Mouse (Mus musculus) mouse trophoblast stem cell (cell line): Measurements from ENCODE around the gene Gnb3.

Experiments
- in situ Hi-C, 2 experiments: fragments of 300-500 bp; cut with MseI, MboI; formaldehyde crosslinking; loops; 2 replicates in 1 of 2; 3 replicates in 1 of 2; pipeline ENCODE4 v1.15.1; 2025

Gnb3 gene

DNA sequence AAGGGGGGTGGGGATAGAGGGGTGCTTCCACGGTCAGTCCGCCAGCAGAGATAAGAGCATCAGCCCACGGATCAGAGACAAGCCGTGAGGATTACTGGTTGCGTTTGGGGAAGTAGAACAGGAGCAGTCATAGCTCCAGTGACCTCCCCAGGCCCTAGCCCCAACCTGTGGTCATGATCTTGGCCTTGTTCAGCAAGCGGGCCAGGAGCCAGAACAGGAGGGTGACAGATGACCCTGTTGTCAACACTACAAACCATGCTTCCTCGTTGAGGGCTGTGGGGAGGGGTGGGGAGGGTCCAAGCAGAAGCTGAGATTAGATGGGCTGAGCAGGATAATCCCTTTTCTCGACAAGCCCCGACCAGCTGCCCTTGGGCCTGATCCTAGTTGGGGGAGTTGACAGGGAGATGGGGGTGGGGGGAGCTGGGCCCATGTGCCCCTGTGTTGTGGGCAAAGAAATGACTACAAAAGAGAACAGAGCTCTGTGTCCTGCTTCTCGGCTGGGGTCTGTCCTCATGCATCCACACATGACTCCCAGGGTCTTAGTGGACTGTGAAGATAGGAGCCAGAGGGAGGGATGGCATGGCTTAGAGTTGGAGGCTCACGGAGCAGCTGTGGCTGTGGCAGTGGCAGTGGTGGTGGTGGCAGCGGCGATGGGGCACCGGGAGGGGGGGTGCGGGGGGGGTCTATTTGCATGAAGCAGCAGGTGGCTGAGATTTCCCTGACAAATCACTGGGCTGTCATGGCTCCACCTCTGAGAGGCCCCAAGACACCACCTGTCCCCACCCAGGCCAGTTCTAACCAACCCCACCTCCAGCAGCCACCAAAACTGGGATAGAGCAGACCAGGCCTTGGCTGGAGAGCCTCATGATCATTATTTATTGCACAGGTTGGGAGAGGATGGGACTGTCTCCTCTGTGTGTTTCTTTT lies at the start of gene Gnb3:
Gene Gnb3, minus strand, starts transcription at position 35 of the 927 bp plus-strand sequence.
- in situ Hi-C loops = no loop called here

DNA sequence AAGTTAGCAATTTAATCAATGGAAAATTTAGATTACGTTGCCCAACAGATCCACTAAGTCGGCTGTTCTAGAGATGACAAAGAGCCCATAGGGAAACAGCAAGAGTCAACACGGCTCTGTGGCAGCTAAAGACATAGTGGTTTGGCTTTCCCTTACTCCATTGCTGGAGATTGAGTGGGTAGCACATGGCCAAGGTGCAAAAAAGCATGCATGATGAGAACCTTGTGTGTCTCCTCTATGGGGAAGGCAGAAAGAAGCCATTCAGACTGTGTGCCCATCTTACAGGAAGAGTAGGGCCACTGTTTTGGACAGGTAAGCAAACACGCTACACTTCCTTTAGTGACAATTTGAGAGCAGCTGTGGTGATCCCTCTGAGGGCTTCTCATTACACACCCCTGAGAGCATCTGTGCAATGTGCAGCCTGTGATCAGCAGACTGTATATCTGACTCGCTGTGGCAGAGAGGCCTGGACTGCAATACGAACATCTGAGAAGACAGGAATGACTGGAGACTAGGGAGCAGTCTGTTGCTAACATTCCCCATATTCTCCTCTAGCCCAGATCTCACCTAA lies 48.6 kb upstream of the Gnb3 start:
- in situ Hi-C loops = no loop called here

- in situ Hi-C loops = no loop called here
Measured at GRCm38 (mm10) chr6:124887986-124888385, 47.9 kb upstream of the Gnb3 start, which contains the start of gene Cd4. Gene Cd4 (minus strand): TSS chr6:124888221.

GRCm38 (mm10) chr6:124885956-124886381 lies 45.9 kb upstream of the Gnb3 start:
- in situ Hi-C loops = no loop called here

- in situ Hi-C loops = no loop called here
Measured at GRCm38 (mm10) chr6:124884714-124885500, 44.8 kb upstream of the Gnb3 start.

GRCm38 (mm10) chr6:124883351-124883750 lies 43.3 kb upstream of the Gnb3 start:
- in situ Hi-C loops = no loop called here

GRCm38 (mm10) chr6:124881821-124882220 lies 41.7 kb upstream of the Gnb3 start:
- in situ Hi-C loops = no loop called here

DNA sequence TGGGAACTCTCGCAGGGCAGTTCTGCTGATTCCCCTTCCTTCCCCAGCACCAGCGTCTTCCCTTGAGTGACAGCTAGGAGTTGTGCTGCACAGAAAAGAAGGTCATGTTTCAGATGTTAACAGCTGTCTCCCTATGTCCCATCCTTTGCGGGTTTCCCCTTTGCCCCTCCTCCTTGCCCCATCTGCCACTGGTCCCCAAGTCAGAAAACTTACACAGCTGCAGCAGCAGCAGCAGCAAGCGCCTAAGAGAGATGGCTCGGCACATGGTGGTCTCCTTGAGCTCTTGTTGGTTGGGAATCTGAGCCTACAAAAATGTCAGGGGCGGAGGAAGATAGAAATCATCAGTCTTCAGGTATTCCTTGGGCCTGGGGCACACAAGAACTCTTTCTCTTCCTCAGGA lies 39.3 kb upstream of the Gnb3 start:
- in situ Hi-C loops = no loop called here

DNA sequence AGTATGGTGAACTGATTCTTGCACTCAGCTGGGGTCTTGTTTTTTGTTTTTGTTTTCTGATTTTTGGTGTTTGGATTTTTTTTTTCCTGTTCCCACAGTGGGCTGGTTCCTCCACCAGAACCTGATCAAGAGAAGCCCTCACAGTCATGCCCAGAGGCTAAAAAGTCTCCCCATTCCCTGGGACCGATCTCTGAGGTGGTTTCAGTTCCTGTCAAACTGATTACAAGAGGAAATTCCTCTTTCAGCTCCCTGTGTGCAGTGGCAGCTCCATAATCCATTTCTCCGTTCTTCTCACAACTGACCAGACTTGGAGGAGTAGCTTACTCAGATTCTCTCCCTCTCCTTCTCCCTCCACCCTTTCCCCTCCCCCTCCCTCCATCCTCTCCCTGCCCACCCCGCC lies 34.3 kb upstream of the Gnb3 start:
- in situ Hi-C loops = no loop called here

GRCm38 (mm10) chr6:124866560-124866959 lies 26.5 kb upstream of the Gnb3 start:
- in situ Hi-C loops = no loop called here

- in situ Hi-C loops = no loop called here
Measured at GRCm38 (mm10) chr6:124865766-124866362, 25.8 kb upstream of the Gnb3 start.

- in situ Hi-C loops = no loop called here
Measured at GRCm38 (mm10) chr6:124863658-124864298, 23.7 kb upstream of the Gnb3 start, which contains the start of gene Gpr162. Gene Gpr162 (minus strand): TSS chr6:124863983.

- in situ Hi-C loops = no loop called here
Measured at GRCm38 (mm10) chr6:124863125-124863657, 23.1 kb upstream of the Gnb3 start.

DNA sequence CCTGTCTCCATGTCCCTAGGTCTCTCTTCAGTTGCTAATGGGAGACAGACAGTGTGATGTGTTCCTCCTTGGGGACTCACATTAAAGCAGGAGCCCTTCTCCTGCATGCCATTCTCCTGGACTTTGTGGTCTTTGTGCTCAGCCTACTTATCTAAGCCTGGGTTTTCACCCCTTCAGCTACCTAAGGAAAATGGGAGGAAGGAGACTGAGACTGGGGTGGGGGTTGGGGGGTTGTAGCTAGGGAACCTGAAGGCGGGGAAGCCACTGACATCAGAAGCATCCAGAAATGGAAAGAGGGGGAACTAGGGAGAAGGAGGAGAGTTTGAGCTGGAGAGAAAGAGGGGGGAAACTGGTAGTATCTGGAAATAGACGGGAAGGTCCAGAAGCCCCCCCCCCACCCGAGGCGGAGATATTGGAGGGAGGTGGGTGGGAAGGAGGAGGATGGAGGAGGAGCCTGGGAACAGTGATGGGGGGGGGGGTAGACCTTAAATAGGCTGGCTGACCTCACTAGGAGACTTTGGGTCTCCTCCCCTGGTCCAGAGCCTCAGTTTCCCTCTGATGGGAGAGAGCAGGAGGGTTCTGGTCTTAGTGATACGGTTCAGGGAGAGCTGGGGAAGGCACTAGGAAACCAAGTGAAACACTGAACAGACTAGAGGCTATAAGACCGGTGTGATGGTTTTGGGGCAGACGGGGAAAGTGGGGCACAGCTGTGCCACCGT lies 22.5 kb upstream of the Gnb3 start:
- in situ Hi-C loops = no loop called here

GRCm38 (mm10) chr6:124861802-124862201 lies 21.7 kb upstream of the Gnb3 start:
- in situ Hi-C loops = no loop called here

- in situ Hi-C loops = no loop called here
Measured at GRCm38 (mm10) chr6:124861266-124861665, 21.2 kb upstream of the Gnb3 start.

DNA sequence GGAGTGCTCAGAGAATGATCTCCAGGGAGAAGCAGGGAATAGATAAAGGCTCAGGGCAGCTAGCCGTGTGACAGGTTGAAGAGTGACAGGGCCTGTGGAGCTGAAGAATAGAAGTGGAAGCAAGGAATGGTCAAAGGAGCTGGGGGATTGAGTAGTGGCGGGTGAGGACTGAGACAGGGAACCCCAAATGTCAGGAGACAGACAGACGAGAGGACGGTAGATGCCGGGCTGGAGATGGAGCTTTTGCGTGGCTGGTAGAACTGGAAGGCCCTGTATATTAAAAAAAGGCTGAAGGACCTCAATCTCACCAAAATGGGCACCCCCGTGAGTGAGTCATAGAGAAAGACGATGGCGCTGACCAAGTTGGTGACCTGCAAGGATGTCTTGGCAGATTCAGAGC lies 20.4 kb upstream of the Gnb3 start:
- in situ Hi-C loops = no loop called here

- in situ Hi-C loops = no loop called here
Measured at GRCm38 (mm10) chr6:124859725-124860124, 19.6 kb upstream of the Gnb3 start.

DNA sequence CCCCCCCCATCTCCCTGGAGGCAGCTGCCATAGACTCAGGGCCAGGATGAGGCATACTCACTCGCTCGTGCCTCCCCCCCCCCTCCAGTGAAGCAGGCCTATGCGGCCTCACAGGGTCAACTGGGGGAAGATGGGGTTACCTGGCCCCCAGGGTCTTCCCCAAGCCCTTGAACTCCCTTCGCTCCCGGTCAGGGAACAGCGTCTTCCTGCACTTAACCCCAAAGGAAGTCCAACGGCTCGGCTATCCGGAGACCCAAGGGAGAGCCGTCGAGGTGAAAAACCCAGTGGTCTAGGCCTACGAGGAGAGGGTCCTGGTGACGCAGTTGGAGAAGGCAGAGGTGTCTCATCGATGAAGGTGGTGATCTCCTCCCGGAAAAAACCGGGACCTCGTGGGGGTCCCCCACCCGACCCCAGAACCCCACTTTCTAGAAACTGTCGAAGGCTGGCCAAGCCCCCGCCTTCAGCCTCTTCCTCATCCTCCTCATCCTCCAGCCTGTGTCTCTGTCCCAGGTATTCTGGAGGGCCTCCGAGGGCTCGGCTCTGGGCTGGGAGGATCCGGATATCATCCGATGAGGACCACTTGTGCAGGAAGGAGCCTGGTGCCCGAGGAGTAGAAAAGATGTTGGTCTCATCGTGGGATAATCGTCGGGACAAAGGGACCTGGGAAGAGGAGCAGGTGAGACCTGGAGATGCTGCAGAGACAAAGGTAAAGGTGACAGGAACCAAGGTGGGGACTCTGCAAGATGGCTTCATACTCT lies 18.7 kb upstream of the Gnb3 start:
- in situ Hi-C loops = no loop called here
